Mouse (Mus musculus) megakaryocyte, adult 5-6 weeks (primary cell): Measurements from ENCODE around the gene Sarnp. TPM values are rescaled to one million over a fixed set of nuclear protein-coding genes. Genes with fewer than 3 reads are reported as not detected.

ENCODE experiments used
- ATAC-seq: 2 replicates; pipeline ENCODE4 v1.8.0; 2016; ENCODE audit warnings: mild to moderate bottlenecking, inconsistent platforms; ENCODE audit not compliant: poor library complexity, severe bottlenecking
- total RNA-seq, 2 experiments: library from RNA; stranded (forward) in 1 of 2; stranded (reverse) in 1 of 2; fragments of 153-499, 151-499 nt in 1 of 2; fragments of 221-1000, 200-1000 nt in 1 of 2; gene quantifications; 2 replicates each; pipeline versions ENCODE4 v1.2.3 to v1.2.4; 2015 to 2017

The Sarnp gene
- total RNA-seq, 2 experiments from 2014 or later, result 182 to 209 TPM

GRCm38 (mm10) chr10:128913219-128913618 is 96.1 kb downstream of the Sarnp start:
- ATAC-seq, result peak; percentile 55

GRCm38 (mm10) chr10:128913696-128914095 is 96.6 kb downstream of the Sarnp start:
- no peak for ATAC-seq

- ATAC-seq, result no peak
Observed at GRCm38 (mm10) chr10:128915550-128915949, 98.4 kb downstream of the Sarnp start.

- ATAC-seq, result no peak
Observed at GRCm38 (mm10) chr10:128916665-128917064, 99.5 kb downstream of the Sarnp start.

- no peak for ATAC-seq
Observed at GRCm38 (mm10) chr10:128917400-128917799, 100.3 kb downstream of the Sarnp start.

- no peak for ATAC-seq
Observed at GRCm38 (mm10) chr10:128918246-128918645, 101.1 kb downstream of the Sarnp start.

GRCm38 (mm10) chr10:128919203-128919631 is 102.1 kb downstream of the Sarnp start:
- no peak for ATAC-seq

- no peak for ATAC-seq
Observed at GRCm38 (mm10) chr10:128919966-128920365, 102.8 kb downstream of the Sarnp start.

- no peak for ATAC-seq
Observed at GRCm38 (mm10) chr10:128920736-128921161, 103.6 kb downstream of the Sarnp start.

GRCm38 (mm10) chr10:128921251-128921650 is 104.1 kb downstream of the Sarnp start:
- no peak for ATAC-seq

- no peak for ATAC-seq
Observed at GRCm38 (mm10) chr10:128921883-128922821, 105.0 kb downstream of the Sarnp start.

GRCm38 (mm10) chr10:128922822-128923012 is 105.6 kb downstream of the Sarnp start, which contains the start of gene Rdh5:
Gene Rdh5 (minus strand): TSS chr10:128922888.
- ATAC-seq, result no peak

GRCm38 (mm10) chr10:128923013-128923691 is 106.0 kb downstream of the Sarnp start:
- ATAC-seq, result peak; percentile 97

GRCm38 (mm10) chr10:128923935-128924334 is 106.8 kb downstream of the Sarnp start, which contains the start of gene Bloc1s1:
Gene Bloc1s1 (minus strand): TSS chr10:128924035.
- no peak for ATAC-seq

Other genes starting within 250 kb of the Sarnp start
- 2.5 and 2.8 TPM in 2 replicates for gene Erbb3, start 227.7 kb upstream of the Sarnp start, total RNA-seq (2015)
- 1.5 and 2.1 TPM in 2 replicates for gene Erbb3, start 227.7 kb upstream of the Sarnp start, total RNA-seq (2017)
- gene Rps26, start 190.6 kb upstream of the Sarnp start, total RNA-seq (2015), result 1,237 and 1,288 TPM in 2 replicates
- gene Rps26, start 190.6 kb upstream of the Sarnp start, total RNA-seq (2017), result 518 and 577 TPM in 2 replicates
- gene Ikzf4, start 171.3 kb upstream of the Sarnp start, total RNA-seq (2015), result 0.14 TPM in 1 of 2 replicates, not detected in the other
- gene Ikzf4, start 171.3 kb upstream of the Sarnp start, total RNA-seq (2017), result not detected in 2 replicates
- gene Suox, start 143.3 kb upstream of the Sarnp start, total RNA-seq (2015), result 1.4 and 1.5 TPM in 2 replicates
- gene Suox, start 143.3 kb upstream of the Sarnp start, total RNA-seq (2017), result 3.9 and 4.7 TPM in 2 replicates
- 62.8 and 64.7 TPM in 2 replicates for gene Rab5b, start 121.1 kb upstream of the Sarnp start, total RNA-seq (2015)
- gene Rab5b, start 121.1 kb upstream of the Sarnp start, total RNA-seq (2017), result 77.1 and 84.0 TPM in 2 replicates
- gene Pmel, start 113.1 kb upstream of the Sarnp start, total RNA-seq (2015), result 0.16 and 0.57 TPM in 2 replicates
- 0.07 and 0.73 TPM in 2 replicates for gene Pmel, start 113.1 kb upstream of the Sarnp start, total RNA-seq (2017)
- gene Cdk2, start 112.3 kb upstream of the Sarnp start, total RNA-seq (2015), result 85.3 and 89.5 TPM in 2 replicates
- gene Cdk2, start 112.3 kb upstream of the Sarnp start, total RNA-seq (2017), result 63.4 and 70.7 TPM in 2 replicates
- gene Dgka, start 72.5 kb upstream of the Sarnp start, total RNA-seq (2015), result 35.0 and 37.6 TPM in 2 replicates
- gene Dgka, start 72.5 kb upstream of the Sarnp start, total RNA-seq (2017), result 31.5 and 32.6 TPM in 2 replicates
- 22.0 and 25.0 TPM in 2 replicates for gene Pym1, start 69.4 kb upstream of the Sarnp start, total RNA-seq (2015)
- 37.1 and 43.4 TPM in 2 replicates for gene Pym1, start 69.4 kb upstream of the Sarnp start, total RNA-seq (2017)
- 4.4 and 4.5 TPM in 2 replicates for gene Mmp19, start 26.4 kb upstream of the Sarnp start, total RNA-seq (2015)
- 10.9 and 12.7 TPM in 2 replicates for gene Mmp19, start 26.4 kb upstream of the Sarnp start, total RNA-seq (2017)
- 29.1 and 35.9 TPM in 2 replicates for gene Dnajc14, start 13.3 kb upstream of the Sarnp start, total RNA-seq (2015)
- 58.3 and 61.3 TPM in 2 replicates for gene Dnajc14, start 13.3 kb upstream of the Sarnp start, total RNA-seq (2017)
- 4.5 and 6.5 TPM in 2 replicates for gene Tmem198b, start 13.0 kb upstream of the Sarnp start, total RNA-seq (2015)
- 3.9 and 4.0 TPM in 2 replicates for gene Tmem198b, start 13.0 kb upstream of the Sarnp start, total RNA-seq (2017)
- gene Ormdl2, start 4.3 kb downstream of the Sarnp start, total RNA-seq (2015), result 49.5 and 65.2 TPM in 2 replicates
- 67.1 and 72.3 TPM in 2 replicates for gene Ormdl2, start 4.3 kb downstream of the Sarnp start, total RNA-seq (2017)
- 0.07 and 0.18 TPM in 2 replicates for gene Gdf11, start 74.4 kb downstream of the Sarnp start, total RNA-seq (2015)
- 0.18 and 0.28 TPM in 2 replicates for gene Gdf11, start 74.4 kb downstream of the Sarnp start, total RNA-seq (2017)
- gene Cd63, start 83.7 kb downstream of the Sarnp start, total RNA-seq (2015), result 60.5 and 76.0 TPM in 2 replicates
- 46.8 and 47.1 TPM in 2 replicates for gene Cd63, start 83.7 kb downstream of the Sarnp start, total RNA-seq (2017)
- gene Rdh5, start 105.6 kb downstream of the Sarnp start, total RNA-seq (2015), result 3.4 and 6.0 TPM in 2 replicates
- 0.94 and 3.6 TPM in 2 replicates for gene Rdh5, start 105.6 kb downstream of the Sarnp start, total RNA-seq (2017)
- 190 and 212 TPM in 2 replicates for gene Bloc1s1, start 106.7 kb downstream of the Sarnp start, total RNA-seq (2015)
- 135 and 165 TPM in 2 replicates for gene Bloc1s1, start 106.7 kb downstream of the Sarnp start, total RNA-seq (2017)
- gene Itga7, start 116.5 kb downstream of the Sarnp start, total RNA-seq (2015), result not detected in 2 replicates
- gene Itga7, start 116.5 kb downstream of the Sarnp start, total RNA-seq (2017), result not detected in 2 replicates
- not detected in 2 replicates for gene Mettl7b, start 143.7 kb downstream of the Sarnp start, total RNA-seq (2015)
- gene Mettl7b, start 143.7 kb downstream of the Sarnp start, total RNA-seq (2017), result not detected in 2 replicates
- not detected in 2 replicates for gene Olfr9, start 172.1 kb downstream of the Sarnp start, total RNA-seq (2015)
- not detected in 2 replicates for gene Olfr9, start 172.1 kb downstream of the Sarnp start, total RNA-seq (2017)
- gene Olfr763, start 193.5 kb downstream of the Sarnp start, total RNA-seq (2015), result not detected in 2 replicates
- not detected in 2 replicates for gene Olfr763, start 193.5 kb downstream of the Sarnp start, total RNA-seq (2017)
- not detected in 2 replicates for gene Olfr764-ps1, start 222.6 kb downstream of the Sarnp start, total RNA-seq (2015)
- not detected in 2 replicates for gene Olfr764-ps1, start 222.6 kb downstream of the Sarnp start, total RNA-seq (2017)
- gene Olfr765, start 232.7 kb downstream of the Sarnp start, total RNA-seq (2015), result not detected in 2 replicates
- gene Olfr765, start 232.7 kb downstream of the Sarnp start, total RNA-seq (2017), result not detected in 2 replicates